In the genomic region with DNA sequence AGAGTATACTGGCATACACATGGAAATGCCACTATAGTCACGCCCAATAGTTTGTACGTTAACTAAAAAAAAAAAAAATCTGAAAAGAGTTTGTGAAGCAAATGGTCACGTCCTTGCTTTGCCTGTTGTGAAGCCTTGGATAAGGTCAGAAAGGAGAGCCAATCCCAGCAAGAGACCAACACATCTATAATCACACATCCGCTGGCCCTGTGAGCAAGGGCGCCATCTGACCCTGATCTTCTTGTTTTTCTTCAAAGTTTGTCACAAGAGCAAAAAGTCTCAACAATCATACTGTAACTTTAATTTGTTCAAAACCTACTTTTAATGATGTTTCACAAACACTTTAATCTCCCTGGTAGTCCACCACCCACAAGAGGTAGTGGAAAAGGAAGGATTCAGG, we compare ENCODE assay signal across 37 mouse cellular contexts. TPM values are rescaled to one million over a fixed set of nuclear protein-coding genes. Genes with fewer than 3 reads are reported as not detected.
"Had no signal": no experiment of that assay in that cellular context is flagged by ENCODE, and none has a peak within 500 bp of the region (broad histone marks: within the 10 kb centered on the region; RNA-seq: fewer than 3 reads in every experiment).

No protein-coding gene starts in this region.

- DNase-seq: cerebellum, postnatal 25 days; cerebellum, postnatal 36 days; embryo, embryonic 11 days; forebrain, postnatal 0 days; gastrocnemius, adult 2 months; gastrocnemius, postnatal 10 days; gastrocnemius, postnatal 14 days; gastrocnemius, postnatal 25 days; gastrocnemius, postnatal 36 days; heart, adult 11 months; heart, adult 18-20 months; heart, adult 2 months had no signal

RNA-seq across cellular contexts. Expression of gene Stpg4, which starts 58.2 kb away (rescaled TPM):
- total RNA-seq: common myeloid progenitor, adult 5-6 weeks; forebrain, postnatal 0 days; gastrocnemius, adult 18-20 months; gastrocnemius, adult 2 months; gastrocnemius, adult 8-10 months; gastrocnemius, postnatal 10 days; gastrocnemius, postnatal 14 days; gastrocnemius, postnatal 25 days; gastrocnemius, postnatal 36 days; gastrocnemius, postnatal 4 days; granulocyte monocyte progenitor cell, adult 5-6 weeks; heart, adult 18-20 months; heart, adult 2 months; heart, adult 8-10 months had no signal
- polyA plus RNA-seq: cortical plate, adult 2 months; embryonic facial prominence, embryonic 10.5 days; embryonic facial prominence, embryonic 11.5 days; embryonic facial prominence, embryonic 12.5 days; embryonic facial prominence, embryonic 13.5 days; embryonic facial prominence, embryonic 14.5 days; embryonic facial prominence, embryonic 15.5 days; erythroblast, embryonic 14.5 days; forebrain, embryonic 10.5 days; forebrain, embryonic 11.5 days; forebrain, embryonic 12.5 days; forebrain, embryonic 13.5 days; forebrain, embryonic 14.5 days; forebrain, embryonic 15.5 days; forebrain, embryonic 16.5 days; forebrain, postnatal 0 days; frontal cortex, adult 2 months; heart, embryonic 10.5 days; heart, embryonic 11.5 days; heart, embryonic 12.5 days had no signal
